Mouse (Mus musculus): ENCODE data around the gene A4galt. TPM values are rescaled to one million over a fixed set of nuclear protein-coding genes. Genes with fewer than 3 reads are reported as not detected.

Gene A4galt
- total and polyA plus RNA-seq, 3 experiments: 11.2 to 23.6 (median 15.9) TPM

DNA sequence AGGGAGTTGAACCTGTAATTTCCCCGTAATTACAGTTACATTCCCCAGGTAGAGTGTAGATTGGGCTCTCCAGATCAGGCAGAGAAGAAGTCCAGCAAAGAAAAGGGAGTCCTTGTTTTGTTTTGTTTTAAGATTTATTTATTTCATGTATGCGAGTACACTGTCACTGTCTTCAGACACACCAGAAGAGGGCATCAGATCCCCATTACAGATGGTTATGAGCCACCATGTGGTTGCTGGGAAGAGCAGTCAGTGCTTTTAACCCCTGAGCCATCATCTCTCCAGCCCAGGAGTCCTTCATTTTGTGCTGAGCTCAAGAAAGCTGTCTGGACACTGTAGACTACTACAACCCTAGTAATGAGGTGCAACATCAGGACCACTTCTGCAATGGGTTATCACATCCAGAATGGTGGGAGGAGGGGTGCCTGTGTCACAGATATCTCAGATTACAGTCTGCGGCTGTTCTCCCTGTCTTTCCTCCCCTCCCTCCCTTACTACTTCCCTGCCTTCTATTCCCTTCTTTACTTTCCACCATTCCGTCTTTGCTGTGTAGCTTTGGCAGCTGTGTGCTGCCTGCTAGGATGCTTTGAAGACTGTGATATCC is 42.4 kb downstream of the A4galt start:
- Histone ChIP-seq H3K4me3 (replicated peaks in 1 of 3; ENCODE audit: low read depth in 2 of 3, low read length in 2 of 3, poor library complexity in 1 of 3) (no peak overlapping the region), H3K27ac (ENCODE audit: insufficient read depth, low read depth) (no peak overlapping the region), H3K4me1 (ENCODE audit: control insufficient read depth in 1 of 2, insufficient read depth in 2 of 2) (peaks cover 10 to 34% of the 10 kb centered on the region in 2 experiments; a peak in 3 of 4 replicates), H3K4me2 (ENCODE audit: insufficient read depth, low read depth, poor library complexity, severe bottlenecking) (no peak overlapping the region), H3K9me3 (replicated peaks; ENCODE audit: low read length) (no peaks in the 10 kb centered on the region), H3K9ac (ENCODE audit: insufficient read depth, low read depth) (no peak overlapping the region), H3K36me3 (replicated peaks in 1 of 2; ENCODE audit: control insufficient read depth in 1 of 2, insufficient read depth in 1 of 2, low read length in 1 of 2) (no peaks in the 10 kb centered on the region), H3K27me3 (replicated peaks) (no peaks in the 10 kb centered on the region), H3K79me2 (replicated peaks; ENCODE audit: control insufficient read depth, extremely low read depth, insufficient read depth, poor library complexity, severe bottlenecking) (no peaks in the 10 kb centered on the region)
- dilution Hi-C loops (cut with MboI; ENCODE audit: extremely low pct_ligation_motif_present, extremely low pct_unique_long_range_greater_than_20kb, low sequenced_read_pairs): no loop called here
- TF ChIP-seq MYC (IDR thresholded peaks at IDR 0.05; ENCODE audit: low read depth, low read length) (no peak), SMC3 (IDR thresholded peaks at IDR 0.05; ENCODE audit: low read depth, low read length) (peak; percentile 33), NELFE (IDR thresholded peaks at IDR 0.05; ENCODE audit: low read depth, low read length) (no peak), RAD21 (IDR thresholded peaks at IDR 0.05; ENCODE audit: low read depth, low read length) (peak; percentile 29), CTCF (conservative IDR thresholded peaks at IDR 0.05 in 1 of 2, IDR thresholded peaks at IDR 0.05 in 1 of 2; ENCODE audit: low read depth in 2 of 2, low read length in 2 of 2) (peak in 1 of 2 experiments; percentile 57; a peak in 2 of 4 replicates)
- in situ Hi-C loops (cut with MboI; ENCODE audit: low pct_ligation_motif_present, low pct_unique_long_range_greater_than_20kb, low sequenced_read_pairs): loop anchor here (5.0 to 25.0 kb wide), 4 partner anchors 57 to 397 kb away; partner anchors contain the start of gene Ttll1
- no peak for DNase-seq (ENCODE audit: extremely low read depth)

DNA sequence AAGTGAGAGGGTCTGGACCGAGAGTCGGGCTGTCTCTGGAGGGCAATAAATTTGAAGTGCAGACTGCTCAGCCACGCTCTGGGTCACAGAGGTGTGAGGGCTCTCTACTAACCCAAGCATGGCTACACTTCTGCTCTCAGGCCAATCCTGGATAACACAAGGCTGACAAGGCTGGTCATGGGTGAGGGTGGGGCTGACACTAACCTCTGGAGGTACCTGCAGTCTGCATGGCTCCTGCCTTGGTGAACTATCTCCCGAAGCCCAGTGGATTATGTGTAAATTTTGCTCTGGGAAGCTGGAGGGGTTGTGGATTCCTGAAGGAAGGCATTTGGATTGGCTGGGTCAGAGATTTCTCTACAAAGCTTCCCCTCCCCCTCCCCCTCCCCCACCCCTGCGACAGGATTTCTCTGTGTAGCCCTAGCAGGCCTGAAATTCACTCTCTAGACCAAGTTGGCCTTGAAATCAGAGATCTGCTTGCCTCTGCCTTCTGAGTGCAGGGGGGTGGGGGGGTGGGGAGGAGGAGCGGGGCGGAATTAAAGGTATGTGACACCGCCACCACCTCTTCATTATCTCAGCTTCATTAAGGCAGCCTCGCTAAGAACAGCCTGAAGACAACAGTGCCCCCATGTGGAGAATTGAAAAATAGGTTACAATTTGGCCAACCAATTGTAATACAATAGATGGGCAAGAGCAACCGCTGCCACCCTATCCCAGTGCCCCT is 46.7 kb downstream of the A4galt start:
- Histone ChIP-seq H3K27me3 (replicated peaks) (no peaks in the 10 kb centered on the region), H3K4me1 (ENCODE audit: control insufficient read depth in 1 of 2, insufficient read depth in 2 of 2) (peaks cover 5 to 11% of the 10 kb centered on the region in 2 experiments; a peak in 2 of 4 replicates), H3K4me2 (ENCODE audit: insufficient read depth, low read depth, poor library complexity, severe bottlenecking) (peak overlapping the region; percentile 73; the same call in 1 of the 2 replicates), H3K9me3 (replicated peaks; ENCODE audit: low read length) (no peaks in the 10 kb centered on the region), H3K9ac (ENCODE audit: insufficient read depth, low read depth) (no peak overlapping the region; the same call in 1 of the 2 replicates), H3K36me3 (replicated peaks in 1 of 2; ENCODE audit: control insufficient read depth in 1 of 2, insufficient read depth in 1 of 2, low read length in 1 of 2) (no peaks in the 10 kb centered on the region), H3K79me2 (replicated peaks; ENCODE audit: control insufficient read depth, extremely low read depth, insufficient read depth, poor library complexity, severe bottlenecking) (no peaks in the 10 kb centered on the region), H3K27ac (ENCODE audit: insufficient read depth, low read depth) (no peak overlapping the region), H3K4me3 (replicated peaks in 1 of 3; ENCODE audit: low read depth in 2 of 3, low read length in 2 of 3, poor library complexity in 1 of 3) (no peak overlapping the region)
- dilution Hi-C loops (cut with MboI; ENCODE audit: extremely low pct_ligation_motif_present, extremely low pct_unique_long_range_greater_than_20kb, low sequenced_read_pairs) (no loop called here), in situ Hi-C loops (cut with MboI; ENCODE audit: low pct_ligation_motif_present, low pct_unique_long_range_greater_than_20kb, low sequenced_read_pairs) (loop anchor here (5.0 to 25.0 kb wide), 4 partner anchors 53 to 393 kb away; partner anchors contain the start of gene Ttll1)
- peak; percentile 81 for DNase-seq (ENCODE audit: extremely low read depth)
- TF ChIP-seq UBTF (IDR thresholded peaks at IDR 0.05; ENCODE audit: low read depth, low read length): no peak
- no peak for TF ChIP-seq MAFK (IDR thresholded peaks at IDR 0.05; ENCODE audit: insufficient replicate concordance, low read length)
- no peak for TF ChIP-seq NRF1 (IDR thresholded peaks at IDR 0.05; ENCODE audit: low read depth, low read length)
- TF ChIP-seq MYC (IDR thresholded peaks at IDR 0.05; ENCODE audit: low read depth, low read length): 0 out of 2 replicates have a peak, but pooled peaks have one; percentile 10
- peak; percentile 60 to 82 for TF ChIP-seq CTCF (conservative IDR thresholded peaks at IDR 0.05 in 1 of 2, IDR thresholded peaks at IDR 0.05 in 1 of 2; ENCODE audit: low read depth in 2 of 2, low read length in 2 of 2)
- no peak for TF ChIP-seq NELFE (IDR thresholded peaks at IDR 0.05; ENCODE audit: low read depth, low read length)
- TF ChIP-seq ZNF384 (IDR thresholded peaks at IDR 0.05; ENCODE audit: low read depth, low read length): no peak
- peak; percentile 77 for TF ChIP-seq SMC3 (IDR thresholded peaks at IDR 0.05; ENCODE audit: low read depth, low read length)
- no peak for TF ChIP-seq POLR2AphosphoS2 (IDR thresholded peaks at IDR 0.05; ENCODE audit: low read depth, low read length)
- TF ChIP-seq JUND (conservative IDR thresholded peaks at IDR 0.05; ENCODE audit: low read depth, low read length): no peak
- no peak for TF ChIP-seq ZMIZ1 (IDR thresholded peaks at IDR 0.05; ENCODE audit: low read depth, low read length)
- TF ChIP-seq USF1 (IDR thresholded peaks at IDR 0.05; ENCODE audit: low read depth, low read length): no peak
- peak; percentile 86 for TF ChIP-seq RAD21 (IDR thresholded peaks at IDR 0.05; ENCODE audit: low read depth, low read length)
- peak; percentile 78 for TF ChIP-seq CHD2 (IDR thresholded peaks at IDR 0.05; ENCODE audit: low read length)
- TF ChIP-seq GABPA (IDR thresholded peaks at IDR 0.05; ENCODE audit: insufficient replicate concordance, low read depth, low read length): no peak
- no peak for TF ChIP-seq TBP (conservative IDR thresholded peaks at IDR 0.05; ENCODE audit: low read depth, low read length)
- TF ChIP-seq RCOR1 (conservative IDR thresholded peaks at IDR 0.05; ENCODE audit: low read depth, low read length): no peak
- TF ChIP-seq SIN3A (IDR thresholded peaks at IDR 0.05; ENCODE audit: low read length): no peak
- TF ChIP-seq KAT2A (IDR thresholded peaks at IDR 0.05; ENCODE audit: insufficient replicate concordance, low read length): no peak
- no peak for TF ChIP-seq MXI1 (IDR thresholded peaks at IDR 0.05; ENCODE audit: low read depth, low read length)
- TF ChIP-seq ZC3H11A (IDR thresholded peaks at IDR 0.05; ENCODE audit: low read depth, low read length): peak; percentile 39; the same call in 1 of the 2 replicates
- no peak for TF ChIP-seq MEF2A (IDR thresholded peaks at IDR 0.05; ENCODE audit: borderline replicate concordance, low read depth, low read length)
- TF ChIP-seq E2F4 (IDR thresholded peaks at IDR 0.05; ENCODE audit: insufficient replicate concordance, low read depth, low read length): no peak
- TF ChIP-seq PAX5 (IDR thresholded peaks at IDR 0.05; ENCODE audit: low read length): no peak

Measured in CH12.LX (cell line).